Mouse (Mus musculus) thymus, postnatal 36 days (tissue): ENCODE results near the gene Klhl22.
A peak's percentile ranks its signal among the peaks of the same experiment; 100 is the strongest.
"Not testable (repeated sequence)": the region's sequence is repeated elsewhere in the genome, so short reads cannot be mapped to it uniquely, and the experiment has no call there.

Experiments used
- DNase-seq, 2 experiments: peaks; one replicate each; pipeline ENCODE4 v3.0.0; 2022; ENCODE audit warnings: mixed read lengths in 2 of 2

The Klhl22 gene

DNA sequence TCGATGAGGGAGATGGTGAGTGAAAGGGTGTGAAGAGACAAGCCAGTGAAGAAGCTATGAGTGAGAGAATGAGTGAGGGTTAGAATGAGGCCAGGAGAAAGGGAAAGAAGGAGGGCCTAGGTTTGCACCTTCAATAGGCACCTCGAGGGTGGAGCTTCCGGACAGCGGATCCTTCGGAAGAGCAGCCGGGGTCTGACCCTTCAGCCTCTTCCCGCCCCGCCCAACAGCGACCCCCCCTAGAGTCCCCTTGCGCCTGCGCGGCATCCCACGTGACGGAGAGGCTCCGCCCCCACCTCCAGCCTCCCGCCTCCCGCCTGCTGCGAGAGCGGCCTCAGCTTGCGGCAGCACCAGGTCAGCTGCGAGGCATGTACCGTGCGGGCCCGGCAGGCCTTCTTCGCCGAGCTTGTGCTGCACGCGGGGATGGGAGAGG lies at the start of gene Klhl22:
Gene Klhl22 (plus strand): TSS at position 275 of the 430 bp plus-strand sequence.
- peak; percentile 95 to 97 for DNase-seq

DNA sequence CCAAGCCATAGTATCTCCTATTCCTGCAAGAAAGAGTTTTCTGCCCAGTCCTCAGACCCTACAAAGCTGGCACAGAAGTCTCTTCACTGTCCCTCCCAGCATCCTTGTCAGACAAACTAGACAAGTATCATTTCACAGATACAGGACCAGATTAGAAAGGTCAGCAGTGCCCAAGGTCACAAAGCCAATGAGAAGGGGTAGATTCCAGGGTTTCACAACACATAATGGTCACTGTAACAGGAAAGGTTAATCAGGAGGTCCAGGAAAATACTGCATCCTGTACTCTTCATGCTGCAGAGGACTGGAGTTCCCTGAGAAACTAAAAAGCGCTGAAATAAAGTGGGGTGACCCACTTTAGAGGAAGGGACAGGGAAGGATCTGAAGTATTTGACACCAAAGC lies 41.6 kb upstream of the Klhl22 start:
- DNase-seq, result no peak

DNA sequence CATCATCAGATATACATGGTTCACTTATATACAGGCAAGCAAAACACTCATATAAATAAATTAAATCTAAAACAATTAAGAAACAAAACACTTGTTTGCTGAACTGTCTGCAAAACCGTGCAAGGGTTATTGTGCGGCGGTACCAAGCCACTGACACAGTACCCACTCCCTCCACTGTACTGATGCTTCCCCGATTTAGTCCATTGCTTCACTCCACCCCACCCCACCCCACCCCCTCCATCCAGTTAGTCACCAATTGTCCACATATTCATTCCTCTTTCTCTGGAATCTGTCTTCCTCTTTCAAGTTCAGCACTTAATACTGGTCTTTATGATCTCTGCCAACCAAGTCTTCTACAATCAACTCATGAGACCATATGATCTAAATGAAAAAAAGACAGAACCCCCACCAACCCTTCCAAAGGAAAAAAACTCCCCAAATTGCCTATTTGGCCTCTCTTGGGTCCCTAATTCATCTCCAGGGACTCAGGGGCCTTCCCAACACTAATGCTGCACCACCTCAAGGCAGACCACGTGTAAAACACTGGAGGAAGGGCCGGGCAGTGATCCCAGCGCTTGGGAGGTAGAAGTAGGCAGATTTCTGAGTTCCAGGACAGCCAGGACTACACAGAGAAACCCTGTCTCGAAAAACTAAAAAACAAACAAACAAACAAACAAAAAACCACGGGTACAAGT lies 38.2 kb upstream of the Klhl22 start:
- no peak for DNase-seq

DNA sequence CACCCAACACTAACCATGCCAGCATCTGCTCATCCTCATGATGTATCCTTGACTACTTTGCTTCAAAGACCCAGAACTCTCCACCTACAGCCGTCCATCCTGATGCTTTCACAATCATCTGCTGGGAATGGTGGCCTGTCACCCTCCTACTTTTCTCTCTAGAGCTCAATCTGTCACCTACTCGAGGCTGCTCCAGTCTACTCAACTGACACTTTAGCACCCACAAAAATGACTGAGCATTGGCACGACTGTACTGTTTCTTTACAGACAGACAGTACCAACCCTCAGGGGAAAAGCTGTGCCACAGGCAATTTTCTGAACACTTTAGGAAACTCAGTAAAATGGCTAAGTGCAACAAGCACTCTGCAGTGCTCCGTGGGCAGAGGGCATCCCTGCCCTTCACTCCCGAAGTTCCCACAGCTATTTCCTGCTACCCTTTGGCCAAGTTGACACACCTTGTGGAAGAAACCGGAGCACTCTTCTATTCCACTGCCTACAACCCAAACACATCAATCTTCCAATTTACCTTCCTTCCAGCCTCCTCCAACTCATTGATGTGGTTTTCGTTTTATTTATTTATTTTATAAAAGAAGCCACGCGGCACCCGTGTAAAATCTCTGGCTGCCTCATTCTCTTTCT lies 37.5 kb upstream of the Klhl22 start:
- DNase-seq, result no peak

- DNase-seq, result peak; percentile 87 to 91
These were observed 36.7 kb upstream of the Klhl22 start for GRCm38 (mm10) chr16:17722461-17723324.

DNA sequence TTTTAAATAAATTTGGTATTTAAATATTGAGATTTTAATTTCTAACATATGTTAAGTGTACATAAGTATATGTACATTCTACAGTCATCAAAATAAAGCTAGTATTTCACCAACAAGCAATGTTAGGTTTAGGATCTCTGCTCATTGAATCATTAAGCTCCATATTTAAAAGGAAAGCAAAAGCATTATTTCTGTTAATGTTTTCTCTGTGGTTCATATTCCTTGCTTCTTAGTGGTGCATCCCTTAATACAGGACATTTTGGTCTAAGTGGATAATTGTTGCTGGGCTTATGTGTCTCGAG lies 36.1 kb upstream of the Klhl22 start:
- DNase-seq, result no peak

- no peak for DNase-seq
These were observed 35.0 kb upstream of the Klhl22 start for GRCm38 (mm10) chr16:17724448-17724847.

GRCm38 (mm10) chr16:17727179-17727861 lies 32.1 kb upstream of the Klhl22 start:
- DNase-seq, result peak; percentile 54 to 65

- DNase-seq, result no peak
These were observed 29.4 kb upstream of the Klhl22 start for GRCm38 (mm10) chr16:17729974-17730373.

- DNase-seq, result no peak
These were observed 27.4 kb upstream of the Klhl22 start for GRCm38 (mm10) chr16:17732021-17732420.

- no peak for DNase-seq
These were observed 27.0 kb upstream of the Klhl22 start for GRCm38 (mm10) chr16:17732431-17732830.

GRCm38 (mm10) chr16:17732841-17733340 lies 26.5 kb upstream of the Klhl22 start, which contains the start of gene Med15:
TSS of gene Med15 (minus strand) at chr16:17732891.
- DNase-seq, result no peak

DNA sequence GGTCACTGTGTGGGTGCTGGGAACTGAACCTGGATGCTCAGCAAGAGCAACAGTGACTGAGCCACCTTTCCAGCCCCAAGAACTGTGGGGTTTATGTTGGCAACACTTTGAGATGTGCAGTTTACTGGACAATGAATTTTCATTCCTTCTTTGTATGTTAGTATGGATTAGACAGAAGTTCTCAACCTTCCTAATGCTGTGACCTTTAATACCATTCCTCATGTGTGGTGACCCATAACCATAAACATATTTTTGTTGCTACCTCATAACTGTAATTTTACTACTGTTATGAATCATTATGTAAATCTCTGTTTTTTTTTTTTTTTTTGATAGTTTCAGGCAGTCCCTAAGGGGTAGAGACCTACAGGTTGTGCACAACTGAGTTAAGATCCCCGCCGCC lies 25.8 kb upstream of the Klhl22 start:
- DNase-seq, result no peak

- DNase-seq, result not testable (repeated sequence)
These were observed 24.5 kb upstream of the Klhl22 start for GRCm38 (mm10) chr16:17734872-17735271.

DNA sequence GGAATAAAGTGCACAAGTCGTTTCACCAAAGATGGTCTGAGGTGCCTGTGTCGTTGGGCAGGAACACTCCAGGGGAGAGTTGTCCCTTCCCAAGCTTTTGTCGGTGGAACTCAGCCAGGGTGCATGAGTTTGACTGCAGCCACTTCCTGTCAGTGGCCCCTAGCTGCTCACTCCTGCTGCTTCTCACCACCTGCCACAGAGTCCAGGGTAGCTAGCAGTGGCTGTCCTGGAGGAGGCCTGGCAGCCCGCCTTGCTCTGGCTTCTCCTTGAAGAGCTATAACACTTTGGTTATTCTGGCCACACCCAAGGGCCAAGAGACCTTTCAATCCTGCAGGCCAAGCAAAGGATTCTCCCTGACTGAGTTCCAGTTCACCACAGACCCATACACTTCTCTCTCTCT lies 23.3 kb upstream of the Klhl22 start:
- DNase-seq, result no peak

- DNase-seq, result no peak
These were observed 19.3 kb upstream of the Klhl22 start for GRCm38 (mm10) chr16:17740080-17740479.

- no peak for DNase-seq
These were observed 16.6 kb upstream of the Klhl22 start for GRCm38 (mm10) chr16:17742810-17743209.

- DNase-seq, result no peak
These were observed 16.1 kb upstream of the Klhl22 start for GRCm38 (mm10) chr16:17743279-17743678.

- DNase-seq, result peak; percentile 36 to 40
These were observed 14.9 kb upstream of the Klhl22 start for GRCm38 (mm10) chr16:17744536-17744935.

DNA sequence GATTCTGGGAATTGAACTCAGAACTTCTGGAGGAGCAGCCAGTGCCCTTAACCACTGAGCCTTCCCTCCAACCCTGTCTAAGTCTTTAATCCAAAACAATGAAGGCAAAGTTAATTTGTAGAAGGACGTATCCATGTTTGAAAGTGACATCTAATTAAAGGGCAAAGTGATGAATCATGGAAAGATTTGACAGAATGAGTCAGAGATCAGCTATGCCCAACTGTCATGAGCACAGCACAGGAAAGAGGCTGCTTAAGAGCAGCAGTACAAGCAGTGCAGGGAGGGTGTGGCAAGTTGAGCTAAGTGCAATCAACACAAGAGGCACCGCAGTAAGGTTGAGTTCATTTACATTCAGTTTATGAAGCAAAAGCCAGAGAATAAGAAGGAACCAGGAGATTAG lies 14.4 kb upstream of the Klhl22 start:
- DNase-seq, result no peak

- no peak for DNase-seq
These were observed 6.4 kb upstream of the Klhl22 start for GRCm38 (mm10) chr16:17753001-17753400.

DNA sequence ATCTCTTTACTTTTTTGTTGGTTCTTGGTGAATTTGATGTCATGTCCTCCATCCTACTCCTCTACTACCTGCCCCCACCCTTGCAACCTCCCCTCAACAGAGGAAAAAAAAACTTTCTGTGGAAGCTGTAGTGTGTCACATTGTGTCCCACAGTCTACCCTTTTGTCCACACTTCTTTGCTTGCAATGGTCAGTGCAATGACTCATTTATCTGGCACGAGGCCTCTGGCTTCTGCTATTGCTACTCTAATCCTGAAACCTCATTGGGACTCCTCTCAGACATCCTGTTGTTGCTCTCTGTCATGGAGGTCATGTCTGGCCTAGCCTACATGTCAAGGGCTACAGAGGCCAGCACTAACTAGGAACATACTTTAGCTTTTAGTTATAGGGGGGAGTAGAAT lies 5.7 kb upstream of the Klhl22 start:
- DNase-seq, result no peak

DNA sequence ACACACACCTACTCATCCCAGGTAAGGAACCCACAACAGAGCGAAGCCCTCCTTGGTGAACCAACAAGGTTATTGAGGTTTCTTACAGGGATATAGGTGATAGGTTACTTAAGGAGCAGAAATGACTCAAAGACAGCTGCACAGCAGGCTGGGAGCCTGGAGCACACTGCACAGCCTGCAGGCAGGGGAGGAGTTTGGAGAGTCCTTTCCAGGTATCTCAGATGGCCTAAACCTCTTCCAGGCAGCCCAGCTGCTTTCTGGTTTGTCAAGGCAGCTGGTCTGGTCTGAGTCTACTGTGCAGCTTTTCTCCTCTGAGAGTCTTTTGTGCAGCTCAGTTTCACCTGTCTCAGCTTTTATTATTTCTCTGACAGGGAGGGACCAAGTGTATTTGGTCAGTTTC lies 1.7 kb upstream of the Klhl22 start:
- DNase-seq, result no peak
